Mouse (Mus musculus): ENCODE data around the gene Pmvk.
"Not testable (repeated sequence)": the region's sequence is repeated elsewhere in the genome, so short reads cannot be mapped to it uniquely, and the experiment has no call there.

Pmvk gene

GRCm38 (mm10) chr3:89429021-89429420 is 25.3 kb upstream of the Pmvk start:
- not testable (repeated sequence) for DNase-seq (ENCODE audit: low read depth, low spot score)

GRCm38 (mm10) chr3:89430171-89431159 is 23.9 kb upstream of the Pmvk start, which contains the start of gene Pygo2:
Gene Pygo2, plus strand, starts transcription at chr3:89430214.
- DNase-seq (ENCODE audit: low read depth, low spot score), result peak; percentile 99

- DNase-seq (ENCODE audit: low read depth, low spot score), result no peak
These were observed 21.7 kb upstream of the Pmvk start for GRCm38 (mm10) chr3:89432606-89433005.

- DNase-seq (ENCODE audit: low read depth, low spot score), result no peak
These were observed 19.8 kb upstream of the Pmvk start for GRCm38 (mm10) chr3:89434532-89434931.

GRCm38 (mm10) chr3:89435041-89435440 is 19.3 kb upstream of the Pmvk start:
- no peak for DNase-seq (ENCODE audit: low read depth, low spot score)

- DNase-seq (ENCODE audit: low read depth, low spot score), result peak; percentile 54
These were observed 17.9 kb upstream of the Pmvk start, which contains the start of gene Pbxip1 for GRCm38 (mm10) chr3:89436176-89437113. Gene Pbxip1, plus strand, starts transcription at chr3:89436706.

GRCm38 (mm10) chr3:89437269-89437668 is 17.1 kb upstream of the Pmvk start:
- DNase-seq (ENCODE audit: low read depth, low spot score), result peak; percentile 66

- DNase-seq (ENCODE audit: low read depth, low spot score), result no peak
These were observed 13.7 kb upstream of the Pmvk start for GRCm38 (mm10) chr3:89440691-89441090.

GRCm38 (mm10) chr3:89448720-89449537 is 5.4 kb upstream of the Pmvk start:
- DNase-seq (ENCODE audit: low read depth, low spot score), result no peak

GRCm38 (mm10) chr3:89449541-89449940 is 4.8 kb upstream of the Pmvk start:
- peak; percentile 88 for DNase-seq (ENCODE audit: low read depth, low spot score)

GRCm38 (mm10) chr3:89451916-89452315 is 2.4 kb upstream of the Pmvk start:
- peak; percentile 66 for DNase-seq (ENCODE audit: low read depth, low spot score)

- DNase-seq (ENCODE audit: low read depth, low spot score), result no peak
These were observed 1.5 kb downstream of the Pmvk start for GRCm38 (mm10) chr3:89455786-89456285.

- DNase-seq (ENCODE audit: low read depth, low spot score), result peak; percentile 79
These were observed 2.7 kb downstream of the Pmvk start for GRCm38 (mm10) chr3:89456726-89457665.

GRCm38 (mm10) chr3:89458372-89458964 is 4.1 kb downstream of the Pmvk start:
- no peak for DNase-seq (ENCODE audit: low read depth, low spot score)

- peak; percentile 97 for DNase-seq (ENCODE audit: low read depth, low spot score)
These were observed 4.8 kb downstream of the Pmvk start for GRCm38 (mm10) chr3:89458965-89459807.

GRCm38 (mm10) chr3:89468268-89468667 is 13.9 kb downstream of the Pmvk start:
- no peak for DNase-seq (ENCODE audit: low read depth, low spot score)

- no peak for DNase-seq (ENCODE audit: low read depth, low spot score)
These were observed 17.9 kb downstream of the Pmvk start for GRCm38 (mm10) chr3:89472280-89472679.

GRCm38 (mm10) chr3:89473838-89474237 is 19.5 kb downstream of the Pmvk start:
- DNase-seq (ENCODE audit: low read depth, low spot score), result no peak
